Mouse (Mus musculus) ES-E14 (cell line): ENCODE data around the gene Pla1a. TPM values are rescaled to one million over a fixed set of nuclear protein-coding genes. Genes with fewer than 3 reads are reported as not detected.

ENCODE experiments used
- DNase-seq: peaks from one replicate; pipeline ENCODE4 v3.0.0-alpha.2; 2013; ENCODE audit warnings: low read depth, low spot score
- H3K27ac ChIP-seq: 2 replicates; pipeline ENCODE4 v1.5.1; 2012; ENCODE audit warnings: low read depth, mild to moderate bottlenecking, low read length, moderate library complexity, mixed read lengths; ENCODE audit not compliant: poor library complexity, insufficient read depth, severe bottlenecking
- H3K36me3 ChIP-seq: 2 replicates; pipeline ENCODE4 v1.6.1; 2012; ENCODE audit warnings: mild to moderate bottlenecking, low read length, moderate library complexity, mixed read lengths; ENCODE audit not compliant: control insufficient read depth, poor library complexity, insufficient read depth, severe bottlenecking
- H3K4me1 ChIP-seq, 2 experiments: fragments of 150-350 bp in 1 of 2; sonication (generic) in 1 of 2; 2 replicates each; pipeline ENCODE4 v1.6.1; 2012; ENCODE audit warnings: low read length in 2 of 2, mild to moderate bottlenecking in 1 of 2, mixed read lengths in 1 of 2; ENCODE audit not compliant: control insufficient read depth in 2 of 2, insufficient read depth in 2 of 2, poor library complexity in 1 of 2
- H3K4me3 ChIP-seq, 2 experiments: fragments of 150-350 bp in 1 of 2; sonication (generic) in 1 of 2; 2 replicates each; pipeline ENCODE4 v1.5.1; 2012; ENCODE audit warnings: low read length in 2 of 2, low read depth in 1 of 2, mild to moderate bottlenecking in 1 of 2, mixed read lengths in 1 of 2; ENCODE audit not compliant: insufficient read depth in 1 of 2, poor library complexity in 1 of 2, severe bottlenecking in 1 of 2
- H3K9ac ChIP-seq: 2 replicates; pipeline ENCODE4 v1.6.1; 2012; ENCODE audit warnings: low read depth, mild to moderate bottlenecking, low read length, mixed read lengths; ENCODE audit not compliant: poor library complexity, insufficient read depth, severe bottlenecking
- H3K9me3 ChIP-seq: fragments of 150-350 bp; sonication (generic); 2 replicates; pipeline ENCODE4 v1.6.1; 2012; ENCODE audit warnings: low read depth, mild to moderate bottlenecking, low read length; ENCODE audit not compliant: control insufficient read depth, insufficient read depth
- CHD2 ChIP-seq: IDR thresholded peaks from 2 replicates; pipeline ENCODE4 v1.6.1; 2014; ENCODE audit warnings: mild to moderate bottlenecking, low read depth, low read length, inconsistent platforms
- HCFC1 ChIP-seq: IDR thresholded peaks from 2 replicates; pipeline ENCODE4 v1.6.1; 2012; ENCODE audit warnings: low read length, inconsistent platforms, borderline replicate concordance; ENCODE audit not compliant: insufficient read depth
- MAFK ChIP-seq: IDR thresholded peaks from 2 replicates; pipeline ENCODE4 v1.6.1; 2014; ENCODE audit warnings: mild to moderate bottlenecking, low read depth, low read length, inconsistent platforms; ENCODE audit not compliant: insufficient read depth
- ZC3H11A ChIP-seq: IDR thresholded peaks from 2 replicates; pipeline ENCODE4 v1.6.1; 2012; ENCODE audit warnings: low read depth, mild to moderate bottlenecking, inconsistent platforms, low read length, borderline replicate concordance
- ZNF384 ChIP-seq: IDR thresholded peaks from 2 replicates; pipeline ENCODE4 v1.6.1; 2012; ENCODE audit warnings: low read depth, low read length, inconsistent platforms
- in situ Hi-C, 2 experiments: fragments of 600-800 bp; cut with MboI; formaldehyde crosslinking; loops; one replicate each; pipeline ENCODE4 v1.15.1; 2025; ENCODE audit warnings: low sequenced_read_pairs in 2 of 2, inconsistent platforms in 1 of 2; ENCODE audit not compliant: unreplicated experiment in 2 of 2
- total RNA-seq: library from RNA; depleted of rRNA; stranded (reverse); fragments of 300-350 nt; gene quantifications from 2 replicates; pipeline ENCODE4 v1.2.3, GENCODE M21; 2012

Gene Pla1a
- total RNA-seq, 1 experiment = 4.9 TPM

GRCm38 (mm10) chr16:38368336-38368735 lies 64.6 kb downstream of the Pla1a start:
- DNase-seq = no peak
- H3K27ac ChIP-seq = no peak overlapping the region
- in situ Hi-C loops = no loop called here
- H3K9me3 ChIP-seq = no peaks in the 10 kb centered on the region
- no peak overlapping the region for H3K9ac ChIP-seq
- no peak overlapping the region for H3K4me3 ChIP-seq
- H3K4me1 ChIP-seq = peaks cover 0 to 2% of the 10 kb centered on the region in 2 experiments; a peak in 1 of 4 replicates
- TF ChIP-seq MAFK (no peak), CHD2 (no peak), ZNF384 (no peak), ZC3H11A (no peak), HCFC1 (no peak)
- H3K36me3 ChIP-seq = no peaks in the 10 kb centered on the region

GRCm38 (mm10) chr16:38366231-38366630 lies 66.7 kb downstream of the Pla1a start:
- in situ Hi-C loops = no loop called here
- TF ChIP-seq MAFK (no peak), ZNF384 (no peak), CHD2 (no peak), HCFC1 (no peak), ZC3H11A (no peak)
- DNase-seq = no peak
- Histone ChIP-seq H3K9me3 (no peaks in the 10 kb centered on the region), H3K4me3 (no peak overlapping the region), H3K9ac (no peak overlapping the region), H3K27ac (no peak overlapping the region), H3K4me1 (peaks cover 0 to 2% of the 10 kb centered on the region in 2 experiments; a peak in 1 of 4 replicates), H3K36me3 (no peaks in the 10 kb centered on the region)

- Histone ChIP-seq H3K27ac (no peak overlapping the region), H3K4me3 (no peak overlapping the region), H3K4me1 (peaks cover 0 to 2% of the 10 kb centered on the region in 2 experiments; a peak in 1 of 4 replicates), H3K9me3 (no peaks in the 10 kb centered on the region), H3K9ac (no peak overlapping the region), H3K36me3 (no peaks in the 10 kb centered on the region)
- TF ChIP-seq CHD2 = no peak
- TF ChIP-seq ZC3H11A = no peak
- no peak for TF ChIP-seq ZNF384
- no peak for TF ChIP-seq HCFC1
- no peak for TF ChIP-seq MAFK
- in situ Hi-C loops = no loop called here
- DNase-seq = no peak
Observed at GRCm38 (mm10) chr16:38365390-38365789, 67.6 kb downstream of the Pla1a start.

GRCm38 (mm10) chr16:38363657-38364056 lies 69.3 kb downstream of the Pla1a start:
- TF ChIP-seq ZC3H11A (no peak), MAFK (no peak), CHD2 (no peak), ZNF384 (no peak), HCFC1 (no peak)
- H3K4me1 ChIP-seq = peaks cover 0 to 2% of the 10 kb centered on the region in 2 experiments; a peak in 1 of 4 replicates
- no peak overlapping the region for H3K9ac ChIP-seq
- no peak overlapping the region for H3K27ac ChIP-seq
- H3K36me3 ChIP-seq = no peaks in the 10 kb centered on the region
- H3K4me3 ChIP-seq = no peak overlapping the region
- H3K9me3 ChIP-seq = no peaks in the 10 kb centered on the region
- DNase-seq = no peak
- in situ Hi-C loops = no loop called here

- Histone ChIP-seq H3K4me3 (no peak overlapping the region), H3K36me3 (no peaks in the 10 kb centered on the region), H3K4me1 (no peaks in the 10 kb centered on the region), H3K27ac (no peak overlapping the region), H3K9ac (no peak overlapping the region), H3K9me3 (no peaks in the 10 kb centered on the region)
- in situ Hi-C loops = no loop called here
- DNase-seq = no peak
- TF ChIP-seq MAFK (no peak), ZC3H11A (no peak), CHD2 (no peak), HCFC1 (no peak), ZNF384 (no peak)
Observed at GRCm38 (mm10) chr16:38363256-38363595, 69.7 kb downstream of the Pla1a start.
